Mouse (Mus musculus) lung, embryonic 14.5 days (tissue): Measurements from ENCODE around the gene St3gal5. TPM values are rescaled to one million over a fixed set of nuclear protein-coding genes. Genes with fewer than 3 reads are reported as not detected.

Experiments
- ATAC-seq: fragments of 200-750 bp; cut with Nextera tagmentation; 2 replicates; pipeline ENCODE4 v1.8.0; 2017; ENCODE audit warnings: mild to moderate bottlenecking, moderate TSS enrichment, moderate library complexity; ENCODE audit not compliant: insufficient read depth
- DNase-seq: peaks from one replicate; pipeline ENCODE4 v3.0.0-alpha.2; 2015
- H3K27ac ChIP-seq: fragments of 300-500 bp; sonication (generic); 2 replicates; pipeline ENCODE4 v1.5.1; 2014; ENCODE audit warnings: low read depth, mild to moderate bottlenecking, moderate library complexity
- H3K27me3 ChIP-seq: fragments of 300-500 bp; sonication (generic); 2 replicates; pipeline ENCODE4 v1.6.1; 2014; ENCODE audit warnings: low read length, control low read depth; ENCODE audit not compliant: insufficient read depth
- H3K36me3 ChIP-seq: fragments of 300-500 bp; sonication (generic); 2 replicates; pipeline ENCODE4 v1.6.1; 2014; ENCODE audit warnings: control low read depth; ENCODE audit not compliant: insufficient read depth
- H3K4me1 ChIP-seq: fragments of 300-500 bp; sonication (generic); 2 replicates; pipeline ENCODE4 v1.6.1; 2014; ENCODE audit warnings: antibody characterized with exemption, control low read depth; ENCODE audit not compliant: insufficient read depth
- H3K4me2 ChIP-seq: fragments of 300-500 bp; sonication (generic); 2 replicates; pipeline ENCODE4 v1.6.1; 2014; ENCODE audit warnings: mild to moderate bottlenecking
- H3K4me3 ChIP-seq: fragments of 300-500 bp; sonication (generic); 2 replicates; pipeline ENCODE4 v1.5.1; 2014; ENCODE audit warnings: low read depth, low read length
- H3K9ac ChIP-seq: fragments of 300-500 bp; sonication (generic); 2 replicates; pipeline ENCODE4 v1.6.1; 2014
- H3K9me3 ChIP-seq: fragments of 300-500 bp; sonication (generic); 2 replicates; pipeline ENCODE4 v1.6.1; 2016; ENCODE audit warnings: low read depth, low read length, control low read depth
- CTCF ChIP-seq: IDR thresholded peaks from 2 replicates; pipeline ENCODE4 v1.5.1; 2016; ENCODE audit warnings: antibody characterized with exemption, low read depth
- WGBS: fragments of 180-500 bp; shearing (Covaris S2); extraction: QIAGEN DNeasy Blood & Tissue Kit; methylation state at CpG from one replicate; pipeline ENCODE4 v1.1.7; 2014; 5-methylcytosine and 5-hydroxymethylcytosine counted together
- polyA plus RNA-seq: library from polyadenylated mRNA; unstranded; fragments of >200 nt; fragmentation: Nextera tagmentation; extraction: Ambion mirVana; gene quantifications from 2 replicates; pipeline ENCODE4 v1.2.1, GENCODE M21; 2014

St3gal5 gene
- polyA plus RNA-seq, 1 experiment from 2014 or later = 33.8 TPM

DNA sequence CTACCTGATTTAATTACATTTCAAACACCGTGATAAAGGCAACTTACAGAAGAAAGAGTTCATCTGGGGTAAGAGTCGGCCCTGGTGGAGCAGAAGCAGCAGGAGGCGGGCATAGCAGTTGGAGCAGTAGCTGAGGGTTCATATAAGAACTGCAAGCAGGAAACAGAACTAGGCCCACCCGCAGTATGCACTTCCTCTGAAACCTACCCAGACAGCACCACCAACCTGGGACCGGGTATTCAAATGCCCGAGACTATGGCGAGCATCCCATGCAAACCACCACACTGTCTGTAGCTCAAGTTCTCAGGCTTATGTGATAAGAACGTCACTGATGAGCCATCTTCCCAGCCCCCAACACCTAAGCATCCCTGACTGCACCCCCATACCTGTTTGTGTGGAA is 58.3 kb downstream of the St3gal5 start:
- ATAC-seq (no peak), DNase-seq (no peak)
- no peaks in the 10 kb centered on the region for H3K9me3 ChIP-seq
- 83% methylated on average over 8 of the region's 8 CpGs for WGBS
- H3K27me3 ChIP-seq = no peaks in the 10 kb centered on the region
- H3K4me1 ChIP-seq = no peaks in the 10 kb centered on the region
- no peak overlapping the region for H3K4me3 ChIP-seq
- H3K4me2 ChIP-seq = no peak overlapping the region
- H3K27ac ChIP-seq = no peak overlapping the region
- no peak overlapping the region for H3K9ac ChIP-seq
- 0 out of 2 replicates have a peak, but pooled peaks cover 18% of the 10 kb centered on the region for H3K36me3 ChIP-seq
- no peak for TF ChIP-seq CTCF

DNA sequence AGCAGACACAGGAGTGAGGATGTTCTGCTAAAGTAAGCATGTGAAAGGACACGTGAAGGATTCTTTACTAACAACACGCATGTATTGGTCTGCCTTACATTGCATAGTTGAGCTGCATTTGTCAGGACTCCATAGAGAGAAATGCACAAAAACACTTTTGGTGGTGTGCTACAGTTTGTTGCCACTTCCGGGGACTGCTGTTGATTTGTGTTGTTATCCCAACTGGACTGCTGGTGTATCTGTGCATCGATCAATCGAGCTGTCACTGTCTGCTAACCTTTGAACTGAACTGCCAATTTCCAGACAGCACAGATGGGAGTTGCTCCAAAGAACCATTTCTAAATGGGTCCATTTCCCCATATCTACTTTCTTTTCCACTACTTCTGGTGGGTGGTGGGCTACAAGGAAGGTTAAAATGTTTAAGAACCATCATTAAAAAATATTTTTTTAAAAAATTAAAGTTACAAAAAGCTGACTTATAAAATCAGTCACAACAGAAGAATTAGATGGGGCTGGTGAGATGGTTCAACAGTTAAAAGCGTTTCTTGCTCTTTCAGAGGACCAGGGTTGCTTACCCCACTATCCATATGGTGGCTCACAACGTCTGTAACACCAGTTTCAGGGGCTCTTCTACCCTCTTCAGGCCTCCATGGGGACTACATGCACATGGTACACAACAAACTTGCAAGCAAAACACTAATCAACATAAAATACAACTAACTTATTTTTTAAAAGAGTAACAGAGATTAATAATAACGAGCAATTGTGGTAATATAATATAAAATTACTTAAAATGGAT is 61.8 kb downstream of the St3gal5 start:
- no peak overlapping the region for H3K4me3 ChIP-seq
- 79% methylated on average over 8 of the region's 8 CpGs for WGBS
- TF ChIP-seq CTCF = peak; percentile 41
- no peak overlapping the region for H3K4me2 ChIP-seq
- no peaks in the 10 kb centered on the region for H3K9me3 ChIP-seq
- H3K27me3 ChIP-seq = no peaks in the 10 kb centered on the region
- H3K36me3 ChIP-seq = no peaks in the 10 kb centered on the region
- H3K4me1 ChIP-seq = no peaks in the 10 kb centered on the region
- H3K9ac ChIP-seq = no peak overlapping the region
- DNase-seq (peak; percentile 34), ATAC-seq (no peak)
- H3K27ac ChIP-seq = no peak overlapping the region

DNA sequence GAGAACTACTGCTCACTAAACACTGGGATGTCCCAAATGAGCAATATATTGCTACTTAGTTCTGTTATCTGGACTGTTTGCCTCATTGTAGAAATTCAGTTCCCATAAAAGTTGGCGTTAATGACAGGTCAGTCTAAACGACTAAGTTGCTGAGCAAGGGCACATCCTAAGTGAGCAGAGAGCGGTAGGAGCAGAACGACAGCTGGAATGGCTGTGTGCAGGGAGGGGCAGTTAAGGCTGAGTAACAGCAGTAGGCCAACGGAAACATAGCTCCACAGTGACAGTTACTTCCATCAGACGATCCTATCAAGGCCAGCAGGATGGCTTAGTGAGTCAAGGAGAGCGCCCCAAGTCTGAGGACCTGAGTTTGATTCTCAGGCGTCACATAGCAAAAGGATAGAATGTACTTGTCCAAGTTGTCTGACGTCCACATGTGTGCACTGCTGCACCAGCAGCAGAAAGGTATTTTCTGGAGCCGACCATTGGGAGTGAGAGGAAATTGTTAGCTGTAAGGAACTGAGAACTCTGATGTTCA is 62.5 kb downstream of the St3gal5 start:
- DNase-seq (no peak), ATAC-seq (no peak)
- Histone ChIP-seq H3K27me3 (no peaks in the 10 kb centered on the region), H3K27ac (no peak overlapping the region), H3K4me1 (no peaks in the 10 kb centered on the region), H3K4me3 (no peak overlapping the region), H3K9ac (no peak overlapping the region), H3K36me3 (no peaks in the 10 kb centered on the region), H3K4me2 (no peak overlapping the region), H3K9me3 (no peaks in the 10 kb centered on the region)
- no peak for TF ChIP-seq CTCF
- 66% methylated on average over 10 of the region's 10 CpGs for WGBS

DNA sequence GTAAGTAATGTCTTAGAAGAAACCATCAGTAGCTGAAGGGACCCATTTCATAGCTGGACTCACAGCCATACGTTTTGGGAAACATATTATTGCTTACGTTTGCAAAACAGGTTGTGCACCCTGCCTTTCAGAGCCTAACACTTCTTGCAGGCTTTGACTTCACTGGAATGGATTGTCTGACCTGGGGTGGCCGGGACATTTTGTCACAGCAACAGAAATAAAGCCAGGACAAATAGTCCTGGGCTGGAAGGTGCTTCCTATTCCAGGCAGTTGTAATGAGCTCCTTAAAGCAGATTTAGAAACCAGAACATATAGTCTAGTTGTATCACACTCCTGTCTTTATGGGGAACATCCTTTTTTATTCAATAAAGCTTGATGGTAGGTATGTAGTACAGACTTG is 63.6 kb downstream of the St3gal5 start:
- TF ChIP-seq CTCF = no peak
- WGBS = 70% methylated on average over 3 of the region's 3 CpGs
- no peak overlapping the region for H3K4me2 ChIP-seq

DNA sequence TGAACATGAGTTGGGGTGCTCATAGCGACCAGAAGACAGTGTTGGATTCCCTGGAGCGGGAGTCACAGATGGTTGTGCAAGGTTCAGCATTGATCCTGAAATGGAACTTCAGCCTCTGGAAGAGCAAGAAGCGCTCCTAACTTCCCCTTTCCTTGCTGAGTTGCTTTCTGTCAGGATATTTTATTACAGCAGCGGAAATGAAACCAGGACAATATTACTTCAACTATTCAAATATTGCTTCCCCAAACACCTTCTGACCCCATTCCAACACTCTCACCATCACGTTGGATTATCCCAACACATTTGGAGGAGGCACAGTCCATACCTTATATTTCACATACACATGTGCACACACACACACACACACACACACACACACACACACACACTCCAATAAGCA is 64.4 kb downstream of the St3gal5 start:
- DNase-seq = no peak
- Histone ChIP-seq H3K27ac (no peak overlapping the region), H3K4me2 (no peak overlapping the region), H3K4me1 (no peaks in the 10 kb centered on the region), H3K4me3 (no peak overlapping the region), H3K27me3 (no peaks in the 10 kb centered on the region), H3K36me3 (no peaks in the 10 kb centered on the region), H3K9me3 (no peaks in the 10 kb centered on the region), H3K9ac (no peak overlapping the region)
- TF ChIP-seq CTCF = no peak
- 68% methylated on average over 5 of the region's 5 CpGs for WGBS
- no peak for ATAC-seq

More for the DNA sequence above, 63.6 kb downstream of the St3gal5 start:
- H3K27me3 ChIP-seq = no peaks in the 10 kb centered on the region
- ATAC-seq (no peak), DNase-seq (no peak)
- H3K4me1 ChIP-seq = no peaks in the 10 kb centered on the region
- no peak overlapping the region for H3K4me3 ChIP-seq
- no peaks in the 10 kb centered on the region for H3K36me3 ChIP-seq
- H3K9me3 ChIP-seq = no peaks in the 10 kb centered on the region
- no peak overlapping the region for H3K9ac ChIP-seq
- H3K27ac ChIP-seq = no peak overlapping the region

DNA sequence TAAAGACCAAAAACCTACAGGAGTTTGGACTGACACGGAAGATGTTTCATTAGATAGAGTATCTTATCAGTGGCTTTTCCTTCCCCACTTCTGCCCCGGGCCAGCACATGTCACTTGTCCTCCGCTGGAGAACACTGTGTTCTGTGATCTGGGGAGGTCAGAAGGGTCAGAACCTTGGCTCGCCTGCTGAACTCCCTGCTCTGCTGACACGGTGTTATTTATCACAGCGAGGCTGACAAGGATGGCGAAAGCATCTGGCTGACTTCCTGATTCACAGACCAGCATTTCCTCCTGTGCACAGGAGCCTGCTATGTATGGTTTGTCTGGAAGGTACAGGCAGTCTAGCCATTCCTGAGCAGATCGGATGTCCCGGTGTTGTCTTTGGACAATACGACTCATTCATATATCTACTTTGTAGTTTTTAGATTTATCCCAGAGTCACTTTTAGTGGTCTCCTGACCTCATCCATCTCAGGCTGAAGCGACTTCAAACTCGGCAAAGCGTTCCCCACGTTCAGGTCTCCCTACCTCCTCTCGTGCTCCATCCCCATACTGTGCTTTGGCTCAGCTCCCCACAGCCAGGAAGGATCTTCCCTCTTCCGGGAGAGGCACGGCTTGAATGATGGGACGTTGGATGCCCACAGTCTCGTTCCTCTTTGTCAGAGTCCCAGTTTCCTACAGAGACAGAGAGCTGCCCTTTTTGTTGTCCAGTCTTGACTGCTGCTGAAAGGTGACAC is 64.9 kb downstream of the St3gal5 start:
- Histone ChIP-seq H3K36me3 (no peaks in the 10 kb centered on the region), H3K9me3 (no peaks in the 10 kb centered on the region), H3K27me3 (no peaks in the 10 kb centered on the region), H3K4me1 (no peaks in the 10 kb centered on the region), H3K4me3 (no peak overlapping the region), H3K9ac (no peak overlapping the region), H3K27ac (no peak overlapping the region), H3K4me2 (no peak overlapping the region)
- DNase-seq (peak; percentile 34), ATAC-seq (no peak)
- TF ChIP-seq CTCF = no peak
- WGBS = 21% methylated on average over 19 of the region's 19 CpGs
